Mouse (Mus musculus) left cerebral cortex, postnatal 4 days (tissue): Measurements from ENCODE around the gene Tomm40l. TPM values are rescaled to one million over a fixed set of nuclear protein-coding genes. Genes with fewer than 3 reads are reported as not detected.

Source experiments
- total RNA-seq, 2 experiments: library from RNA; stranded (reverse); gene quantifications; 2 replicates each; pipeline ENCODE4 v1.2.3; 2021

Gene Tomm40l
- total RNA-seq, 2 experiments from 2014 or later = 50.7 to 56.9 TPM

Other genes with a start within 250 kb of the Tomm40l start
- 1 to 10 TPM; 2.3 to 2.6 TPM for gene Fcgr2b, start 246.0 kb downstream of the Tomm40l start, total RNA-seq
- gene Fcgr4, start 203.6 kb downstream of the Tomm40l start, total RNA-seq = not detected
- 1 to 10 TPM; 6.7 to 7.0 TPM for gene Fcgr3, start 157.6 kb downstream of the Tomm40l start, total RNA-seq
- 1 to 10 TPM in 1 of 2 experiments, under 1 TPM in 1; 0.91 to 1.6 TPM for gene Cfap126, start 108.6 kb downstream of the Tomm40l start, total RNA-seq
- gene Sdhc, start 71.9 kb downstream of the Tomm40l start, total RNA-seq = 100 to 1,000 TPM; 200 to 212 TPM
- gene Mpz, start 71.8 kb downstream of the Tomm40l start, total RNA-seq = not detected
- gene Pcp4l1, start 26.2 kb downstream of the Tomm40l start, total RNA-seq = 10 to 100 TPM in 1 of 2 experiments, 1 to 10 TPM in 1; 9.0 to 11.3 TPM
- gene Nr1i3, start 8.5 kb downstream of the Tomm40l start, total RNA-seq = not detected
- gene Apoa2, start 2.5 kb upstream of the Tomm40l start, total RNA-seq = 1 to 10 TPM; 2.6 to 3.0 TPM
- gene Fcer1g, start 11.9 kb upstream of the Tomm40l start, total RNA-seq = 1 to 10 TPM; 7.1 to 8.0 TPM
- 1 to 10 TPM; 4.2 to 5.3 TPM for gene Adamts4, start 27.9 kb upstream of the Tomm40l start, total RNA-seq
- gene Ndufs2, start 28.9 kb upstream of the Tomm40l start, total RNA-seq = 100 to 1,000 TPM; 183 to 186 TPM
- gene B4galt3, start 47.8 kb upstream of the Tomm40l start, total RNA-seq = 10 to 100 TPM; 74.2 to 87.8 TPM
- gene Ppox, start 58.7 kb upstream of the Tomm40l start, total RNA-seq = 10 to 100 TPM; 19.6 to 25.4 TPM
- gene Usp21, start 65.5 kb upstream of the Tomm40l start, total RNA-seq = 10 to 100 TPM; 60.4 to 66.4 TPM
- gene Ufc1, start 72.5 kb upstream of the Tomm40l start, total RNA-seq = 10 to 100 TPM; 91.2 to 93.4 TPM
- 10 to 100 TPM; 38.4 to 45.9 TPM for gene Dedd, start 106.6 kb upstream of the Tomm40l start, total RNA-seq
- gene Nit1, start 123.1 kb upstream of the Tomm40l start, total RNA-seq = 10 to 100 TPM; 35.3 to 36.8 TPM
- gene Pfdn2, start 123.2 kb upstream of the Tomm40l start, total RNA-seq = 100 to 1,000 TPM; 112 to 125 TPM
- gene Klhdc9, start 138.3 kb upstream of the Tomm40l start, total RNA-seq = 1 to 10 TPM; 4.4 to 4.8 TPM
- gene Nectin4, start 147.6 kb upstream of the Tomm40l start, total RNA-seq = 1 to 10 TPM in 1 of 2 experiments, under 1 TPM in 1; 0.88 to 1.2 TPM
- gene Arhgap30, start 166.4 kb upstream of the Tomm40l start, total RNA-seq = 1 to 10 TPM in 1 of 2 experiments, under 1 TPM in 1; 0.98 to 1.6 TPM
- gene Usf1, start 188.8 kb upstream of the Tomm40l start, total RNA-seq = 100 to 1,000 TPM; 130 to 141 TPM
- 1 to 10 TPM; 2.9 to 5.8 TPM for gene Tstd1, start 196.4 kb upstream of the Tomm40l start, total RNA-seq
- 1 to 10 TPM; 4.9 to 6.2 TPM for gene F11r, start 215.0 kb upstream of the Tomm40l start, total RNA-seq